Mouse (Mus musculus) C2C12 (cell line): ENCODE results near the gene Ccdc62.

Experiments used
- CTCF ChIP-seq: IDR thresholded peaks from one replicate; pipeline ENCODE4 v1.5.1; 2011; ENCODE audit not compliant: control insufficient read depth, insufficient read depth, insufficient read length
- MAX ChIP-seq: IDR thresholded peaks from one replicate; pipeline ENCODE4 v1.6.1; 2011; ENCODE audit warnings: mild to moderate bottlenecking, control low read depth
- MYOD1 ChIP-seq: IDR thresholded peaks from one replicate; pipeline ENCODE4 v1.6.1; 2011; ENCODE audit warnings: low read depth; ENCODE audit not compliant: control insufficient read depth, insufficient read length

GRCm38 (mm10) chr5:124015727-124016126 lies 85.2 kb downstream of the Ccdc62 start:
- TF ChIP-seq CTCF (no peak), MAX (no peak), MYOD1 (no peak)
